Mouse (Mus musculus) right cerebral cortex, postnatal 10 days (tissue): ENCODE data around the gene Prps2.
"Not testable (repeated sequence)": the region's sequence is repeated elsewhere in the genome, so short reads cannot be mapped to it uniquely, and the experiment has no call there.

Experiments
- DNase-seq, 2 experiments: peaks; one replicate each; pipeline ENCODE4 v3.0.0; 2021; ENCODE audit warnings: low spot score in 2 of 2

Gene Prps2

GRCm38 (mm10) chrX:167323742-167324141 is 58.8 kb downstream of the Prps2 start:
- no peak for DNase-seq

- DNase-seq = no peak
These were observed 61.2 kb downstream of the Prps2 start for GRCm38 (mm10) chrX:167321233-167321806.

- DNase-seq = peak in 1 of 2 experiments; percentile 28
These were observed 63.6 kb downstream of the Prps2 start for GRCm38 (mm10) chrX:167318819-167319396.

- DNase-seq = no peak
These were observed 66.8 kb downstream of the Prps2 start for GRCm38 (mm10) chrX:167315766-167316165.

- DNase-seq = no peak
These were observed 67.3 kb downstream of the Prps2 start for GRCm38 (mm10) chrX:167315093-167315726.

- not testable (repeated sequence) for DNase-seq
These were observed 80.5 kb downstream of the Prps2 start for GRCm38 (mm10) chrX:167302061-167302460.
